Mouse (Mus musculus) liver (tissue): Measurements from ENCODE around the gene Tmem260.
A peak's percentile ranks its signal among the peaks of the same experiment; 100 is the strongest.
"Not testable (repeated sequence)": the region's sequence is repeated elsewhere in the genome, so short reads cannot be mapped to it uniquely, and the experiment has no call there.

Experiments
- DNase-seq: peaks from one replicate; pipeline ENCODE4 v3.0.0-alpha.2; 2020; ENCODE audit warnings: mixed read lengths

Tmem260 gene

DNA sequence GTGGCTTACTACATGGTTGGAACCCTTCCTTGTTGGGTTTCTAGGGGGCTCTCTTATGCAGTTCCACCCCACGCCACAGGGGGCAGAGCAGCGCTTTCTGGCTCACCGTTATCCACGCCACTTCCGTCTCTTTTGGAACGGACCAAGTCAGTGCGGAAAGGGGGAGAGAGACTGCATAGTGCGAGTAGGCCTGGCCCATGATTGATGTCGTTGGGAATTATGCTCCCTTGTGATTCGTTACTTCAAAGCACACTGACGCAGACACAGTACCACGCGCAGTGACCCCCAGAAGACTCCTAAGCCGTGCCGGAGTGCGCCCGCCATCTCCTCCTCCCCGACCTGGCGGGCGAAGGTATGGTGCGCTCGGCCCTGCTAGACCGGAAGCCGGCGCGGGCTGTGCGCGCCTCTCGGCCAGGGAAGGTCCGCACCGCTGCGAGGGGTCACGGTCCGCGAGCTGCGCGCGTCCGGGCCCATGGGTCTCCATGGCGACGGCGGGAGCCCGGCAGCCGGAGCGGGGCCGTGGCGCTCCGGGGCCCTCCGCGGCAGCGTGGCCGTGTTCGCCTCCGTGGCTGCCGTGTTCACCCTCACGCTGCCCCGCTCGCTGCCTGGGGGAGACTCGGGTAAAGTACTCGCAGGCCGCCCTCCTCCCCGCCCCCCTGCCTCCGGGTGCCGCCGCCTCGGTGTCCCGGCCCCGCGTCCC is at the start of gene Tmem260:
Tmem260 (plus strand) TSS at position 141 of the 700 bp plus-strand sequence.
- peak; percentile 92 for DNase-seq

GRCm38 (mm10) chr14:48406086-48406485 is 39.8 kb upstream of the Tmem260 start:
- no peak for DNase-seq

DNA sequence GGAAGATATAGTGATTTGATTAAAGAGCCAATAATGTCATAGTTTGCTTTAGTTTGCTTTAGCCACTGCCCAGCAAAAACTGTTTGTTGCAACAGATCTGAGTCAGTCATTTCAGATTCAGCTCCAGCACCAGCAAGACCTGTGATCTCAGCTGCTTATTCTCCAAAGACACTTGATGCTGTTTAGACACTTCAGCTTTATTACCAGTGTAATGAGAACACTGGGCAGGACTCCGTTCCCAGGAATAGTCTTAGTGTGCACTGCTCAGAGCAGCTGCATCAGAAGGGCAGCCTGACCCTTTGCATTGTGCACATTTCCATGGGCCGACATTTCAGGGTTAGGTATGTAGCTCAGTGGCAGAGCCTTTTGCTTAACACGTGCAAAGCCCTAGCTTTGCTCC is 28.9 kb upstream of the Tmem260 start:
- DNase-seq, result no peak

- no peak for DNase-seq
Observed at GRCm38 (mm10) chr14:48418264-48418663, 27.7 kb upstream of the Tmem260 start.

DNA sequence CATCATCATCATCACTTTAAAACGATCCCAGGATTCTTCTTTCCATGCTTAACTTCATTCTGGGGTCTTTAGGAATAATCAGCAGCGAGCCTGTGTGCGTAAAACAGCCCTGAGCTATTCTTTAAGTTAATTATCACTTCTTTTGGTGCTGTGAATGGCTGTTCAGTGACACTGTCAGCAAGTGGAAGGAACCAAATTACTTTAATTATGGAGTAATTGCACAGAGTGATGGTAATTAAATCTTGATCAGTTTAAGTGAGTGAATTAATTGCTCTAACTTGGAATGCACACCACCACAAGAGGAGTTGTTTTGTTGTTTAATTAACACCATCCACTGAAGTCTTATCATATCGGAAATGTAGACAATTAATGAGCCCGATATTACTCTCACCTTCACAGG is 27.3 kb upstream of the Tmem260 start:
- no peak for DNase-seq

DNA sequence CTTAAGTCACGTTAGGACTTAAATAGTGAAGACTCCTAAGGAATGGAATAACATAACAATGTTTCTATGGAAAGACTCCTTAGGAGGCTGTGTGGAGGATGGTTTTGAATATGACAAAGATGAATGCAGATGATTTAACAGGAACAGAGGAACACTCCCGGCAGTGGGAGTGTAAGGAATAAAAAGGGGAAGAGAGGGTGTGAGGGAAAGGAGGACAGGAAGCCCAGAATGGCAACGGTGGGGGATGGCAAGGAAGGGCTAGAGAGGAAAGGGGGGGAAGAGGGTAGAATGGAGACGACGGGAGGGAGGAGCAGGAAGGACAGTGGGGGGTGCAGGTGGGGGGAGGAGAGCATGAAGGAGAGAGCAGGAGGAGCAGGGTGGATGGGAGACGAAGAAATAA is 24.4 kb upstream of the Tmem260 start:
- no peak for DNase-seq

DNA sequence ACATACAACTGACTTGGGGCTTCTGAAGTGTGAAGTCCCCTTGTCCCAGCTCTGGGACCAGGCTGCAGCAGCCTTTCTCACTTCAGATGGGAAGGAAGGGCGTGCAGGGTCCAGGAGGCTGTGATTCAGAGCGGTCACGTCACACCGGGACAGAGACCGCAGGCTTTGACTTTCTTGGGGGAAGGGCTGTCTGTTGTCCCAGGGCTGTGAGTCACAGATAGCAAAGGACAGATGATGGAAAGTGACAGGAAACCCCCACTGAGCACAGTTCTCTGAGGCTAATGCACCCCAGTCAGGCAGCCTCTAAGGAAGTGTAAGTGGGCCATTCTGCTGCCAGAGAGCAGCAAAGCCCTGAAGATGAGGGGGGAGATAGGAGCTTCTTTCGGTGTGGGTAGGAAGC is 23.9 kb upstream of the Tmem260 start:
- DNase-seq, result peak; percentile 23

DNA sequence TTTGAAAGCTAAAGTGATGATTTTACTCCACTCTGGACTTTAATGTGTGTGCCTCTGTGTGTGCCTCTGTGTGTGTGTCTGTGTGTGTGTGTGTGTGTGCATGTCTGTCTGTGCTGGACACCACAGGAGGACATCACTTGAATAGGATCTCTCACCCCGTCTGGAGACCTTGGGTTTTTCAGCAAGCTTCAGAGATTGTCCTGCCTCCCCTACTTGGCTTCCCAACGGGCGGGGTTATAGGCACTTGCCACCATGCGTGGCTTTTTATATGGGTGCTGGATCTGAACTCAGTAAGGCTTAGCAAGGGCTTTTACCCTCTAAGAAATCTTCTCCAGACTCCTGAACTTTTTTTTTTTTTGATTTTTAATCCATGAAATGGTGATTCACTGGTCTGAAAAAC is 23.5 kb upstream of the Tmem260 start:
- DNase-seq, result no peak

- no peak for DNase-seq
Observed at GRCm38 (mm10) chr14:48422901-48423300, 23.0 kb upstream of the Tmem260 start.

DNA sequence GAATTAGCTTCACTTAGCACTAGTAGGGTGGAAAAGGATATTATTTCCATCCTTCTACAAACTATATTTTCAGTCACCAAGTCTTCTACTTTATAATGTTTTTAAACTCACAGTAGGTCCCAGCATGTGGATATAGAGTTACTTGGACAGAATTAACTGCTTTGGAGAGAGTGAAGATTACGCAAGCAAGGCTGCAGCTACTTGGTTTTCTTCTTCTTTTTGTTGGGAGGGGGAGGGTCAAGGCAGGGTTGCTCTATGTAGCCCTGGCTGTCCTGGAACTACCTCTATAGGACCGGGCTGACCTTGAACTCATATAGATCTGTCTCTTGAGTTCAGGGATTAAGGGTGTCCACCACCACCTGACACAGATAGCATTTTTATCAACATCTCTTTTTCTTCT is 13.9 kb upstream of the Tmem260 start:
- DNase-seq, result no peak

DNA sequence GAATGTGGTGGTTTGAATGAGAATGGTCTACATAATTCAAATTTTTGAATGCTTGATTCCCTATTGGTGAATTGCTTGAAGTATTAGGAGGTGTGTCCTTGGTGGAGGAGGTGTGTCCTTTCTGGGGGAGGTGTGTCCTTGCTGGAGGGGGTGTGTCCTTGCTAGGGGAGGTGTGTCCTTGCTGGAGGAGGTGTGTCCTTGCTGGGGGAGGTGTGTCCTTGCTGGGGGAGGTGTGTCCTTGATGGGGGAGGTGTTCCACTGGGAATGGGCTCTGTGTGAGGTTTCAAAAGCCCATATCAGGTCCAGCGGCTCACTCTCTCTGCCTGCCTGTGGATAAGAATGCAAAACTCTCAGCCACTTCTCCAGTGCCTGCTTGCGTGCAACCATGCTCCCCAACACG is 2.1 kb upstream of the Tmem260 start:
- DNase-seq, result peak; percentile 78

- no peak for DNase-seq
Observed at GRCm38 (mm10) chr14:48451966-48452407, 6.1 kb downstream of the Tmem260 start.

DNA sequence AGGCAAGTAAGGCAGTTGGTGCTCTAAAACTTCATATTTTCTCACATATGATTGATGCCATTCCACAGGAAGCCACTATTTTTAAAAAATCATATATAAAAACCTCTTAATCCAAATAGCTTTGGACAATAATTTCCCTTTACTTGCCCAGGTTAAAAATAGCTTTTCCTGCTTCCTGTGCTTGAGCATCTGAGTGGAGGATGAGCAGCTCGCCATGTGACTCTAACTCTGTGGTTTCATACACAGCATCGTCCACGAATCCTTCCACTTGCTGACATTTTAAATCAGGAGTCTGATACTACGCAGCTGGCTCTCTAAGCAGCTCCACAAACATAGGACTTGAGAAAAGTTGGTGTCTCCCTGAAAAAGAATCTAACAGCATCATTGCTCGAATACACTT is 7.5 kb downstream of the Tmem260 start:
- no peak for DNase-seq

- no peak for DNase-seq
Observed at GRCm38 (mm10) chr14:48456305-48457092, 10.6 kb downstream of the Tmem260 start.

- DNase-seq, result no peak
Observed at GRCm38 (mm10) chr14:48457288-48457938, 11.5 kb downstream of the Tmem260 start.

DNA sequence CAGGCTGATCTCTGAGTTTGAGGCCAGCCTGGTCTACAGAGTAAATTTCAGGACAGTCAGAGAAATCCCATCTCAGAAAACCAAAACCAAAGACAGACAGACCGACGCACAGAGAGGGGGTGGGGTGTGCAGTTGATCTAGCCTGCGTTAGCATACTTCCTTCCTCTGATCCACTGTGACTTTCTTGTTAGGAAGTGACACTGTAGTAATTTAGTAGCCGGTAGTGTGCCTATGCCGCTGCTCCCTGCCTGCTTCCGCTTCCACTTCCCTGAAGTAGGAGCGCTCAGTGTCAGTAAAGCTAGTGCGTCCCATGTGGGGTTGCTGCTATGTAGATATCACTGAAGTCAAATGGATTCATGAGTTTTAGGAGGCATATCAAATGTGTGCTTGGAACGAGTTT is 13.0 kb downstream of the Tmem260 start:
- no peak for DNase-seq

DNA sequence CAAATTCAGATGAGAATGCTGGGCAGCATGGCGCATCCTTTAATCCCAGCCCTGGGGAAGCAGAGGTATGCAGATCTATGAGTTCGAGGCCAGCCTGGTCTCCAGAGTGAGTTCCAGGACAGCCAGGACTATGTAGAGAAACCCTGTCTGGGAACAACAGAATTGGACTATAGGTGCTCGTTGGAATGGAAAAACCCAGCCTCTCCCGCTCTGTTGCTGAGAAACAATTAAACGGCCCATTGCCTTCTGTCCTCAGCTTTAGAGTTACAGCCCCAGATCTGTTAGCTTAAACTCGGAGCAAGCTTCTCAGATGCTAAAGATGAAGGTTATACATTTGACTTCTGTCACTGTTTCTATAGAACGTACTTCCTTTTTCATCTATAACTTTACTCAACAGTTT is 22.4 kb downstream of the Tmem260 start:
- no peak for DNase-seq

GRCm38 (mm10) chr14:48470742-48471487 is 25.0 kb downstream of the Tmem260 start:
- DNase-seq, result no peak

DNA sequence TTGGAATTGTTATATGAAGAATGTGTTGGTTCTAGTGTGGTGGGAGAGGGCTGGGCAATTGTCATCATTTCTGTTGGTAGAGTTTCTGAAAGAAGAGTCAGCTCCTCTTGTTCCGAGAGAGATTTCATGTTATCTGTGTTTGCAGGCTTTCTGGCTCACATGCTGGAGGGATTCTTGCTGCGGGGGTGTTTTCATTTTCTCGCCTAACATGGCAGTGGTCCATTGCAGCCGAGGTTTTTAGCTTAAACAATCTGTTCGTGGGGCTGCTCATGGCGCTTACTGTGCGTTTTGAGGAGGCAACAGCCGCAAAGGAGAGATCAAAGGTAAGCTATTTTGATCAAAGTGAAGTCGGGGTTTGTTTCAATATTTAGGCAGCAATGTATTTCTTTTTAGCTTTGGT is 26.3 kb downstream of the Tmem260 start:
- no peak for DNase-seq

- DNase-seq, result peak; percentile 29
Observed at GRCm38 (mm10) chr14:48475370-48475769, 29.4 kb downstream of the Tmem260 start.

DNA sequence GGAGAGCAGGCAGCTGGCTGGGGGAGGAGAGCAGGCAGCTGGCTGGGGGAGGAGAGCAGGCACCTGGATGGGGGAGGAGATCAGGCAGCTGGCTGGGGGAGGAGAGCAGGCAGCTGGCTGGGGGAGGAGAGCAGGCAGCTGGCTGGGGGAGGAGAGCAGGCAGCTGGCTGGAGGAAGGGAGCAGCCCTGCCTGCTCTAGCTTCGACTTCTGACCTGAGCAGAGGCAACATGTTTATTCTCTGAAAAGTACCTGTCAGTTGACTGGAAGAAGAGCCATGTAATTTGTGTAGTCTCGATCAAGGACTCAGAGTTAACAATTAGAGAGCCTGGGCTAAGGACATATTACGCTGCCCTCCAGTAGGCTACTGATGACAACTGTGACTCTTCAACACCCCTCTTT is 29.9 kb downstream of the Tmem260 start:
- not testable (repeated sequence) for DNase-seq

DNA sequence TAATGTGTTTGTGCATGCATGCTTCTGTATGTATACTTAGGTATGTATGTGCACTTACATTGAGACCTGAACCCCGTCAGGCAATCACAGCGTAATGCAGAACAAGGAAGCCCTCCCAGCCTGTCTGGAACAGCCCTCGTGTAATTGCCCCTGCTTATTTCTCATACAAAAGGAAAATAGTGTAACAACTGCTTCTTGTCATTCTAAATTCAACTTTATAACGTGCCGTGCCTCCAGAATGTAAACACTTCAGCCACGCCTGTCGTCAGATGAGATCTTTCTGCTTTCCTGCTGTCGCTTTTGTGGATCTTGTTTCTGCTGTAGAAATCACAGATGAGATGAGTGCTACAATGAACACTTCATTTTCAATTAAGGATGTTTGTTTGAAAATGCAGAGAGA is 30.4 kb downstream of the Tmem260 start:
- DNase-seq, result no peak

DNA sequence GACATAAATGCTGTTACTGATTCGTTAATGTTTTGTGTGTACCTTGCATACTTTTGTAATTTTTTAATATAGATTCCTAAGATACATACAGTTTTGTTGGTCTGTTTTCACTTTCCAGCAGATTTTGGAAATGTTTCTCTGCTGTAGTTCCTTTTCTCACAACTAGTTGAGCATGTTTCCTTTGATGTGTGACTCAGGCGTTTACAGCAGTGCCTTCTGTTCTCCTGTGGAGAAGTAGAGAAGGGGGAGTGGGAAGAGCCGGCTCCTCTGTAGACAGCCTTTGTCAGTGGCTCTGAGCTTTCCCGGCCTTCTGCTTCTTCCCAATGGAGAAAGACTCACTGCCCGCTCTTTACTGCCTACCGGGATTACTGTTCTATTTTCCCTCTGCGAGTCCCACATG is 35.7 kb downstream of the Tmem260 start:
- DNase-seq, result no peak
